Mouse (Mus musculus): ENCODE data around the gene Amigo1. TPM values are rescaled to one million over a fixed set of nuclear protein-coding genes. Genes with fewer than 3 reads are reported as not detected.

Gene Amigo1
- polyA plus RNA-seq, 1 experiment: 5.5 TPM

GRCm38 (mm10) chr3:108195941-108196590 lies 9.9 kb downstream of the Amigo1 start:
- TF ChIP-seq POLR2A (IDR thresholded peaks at IDR 0.05; ENCODE audit: low read depth, low read length) (no peak), CTCF (IDR thresholded peaks at IDR 0.05; ENCODE audit: borderline replicate concordance, insufficient read depth, low read length) (no peak)
- Histone ChIP-seq H3K4me3 (ENCODE audit: insufficient read depth, low read length) (no peak overlapping the region), H3K4me1 (ENCODE audit: control insufficient read depth, insufficient read depth, low read length) (no peaks in the 10 kb centered on the region), H3K27ac (ENCODE audit: insufficient read depth, low read length) (no peak overlapping the region)

GRCm38 (mm10) chr3:108197066-108197497 lies 10.9 kb downstream of the Amigo1 start:
- Histone ChIP-seq H3K4me1 (ENCODE audit: control insufficient read depth, insufficient read depth, low read length) (0 out of 2 replicates have a peak, but pooled peaks cover 3% of the 10 kb centered on the region), H3K27ac (ENCODE audit: insufficient read depth, low read length) (no peak overlapping the region), H3K4me3 (ENCODE audit: insufficient read depth, low read length) (no peak overlapping the region)
- no peak for TF ChIP-seq CTCF (IDR thresholded peaks at IDR 0.05; ENCODE audit: borderline replicate concordance, insufficient read depth, low read length)
- TF ChIP-seq POLR2A (IDR thresholded peaks at IDR 0.05; ENCODE audit: low read depth, low read length): no peak

GRCm38 (mm10) chr3:108199231-108199630 lies 13.1 kb downstream of the Amigo1 start:
- no peak overlapping the region for H3K4me3 ChIP-seq (ENCODE audit: insufficient read depth, low read length)
- no peak overlapping the region for H3K27ac ChIP-seq (ENCODE audit: insufficient read depth, low read length)
- no peak for TF ChIP-seq POLR2A (IDR thresholded peaks at IDR 0.05; ENCODE audit: low read depth, low read length)
- TF ChIP-seq CTCF (IDR thresholded peaks at IDR 0.05; ENCODE audit: borderline replicate concordance, insufficient read depth, low read length): no peak
- H3K4me1 ChIP-seq (ENCODE audit: control insufficient read depth, insufficient read depth, low read length): 0 out of 2 replicates have a peak, but pooled peaks cover 3% of the 10 kb centered on the region

- Histone ChIP-seq H3K4me3 (ENCODE audit: insufficient read depth, low read length) (peak within 1 kb of the TSS; percentile 77), H3K27ac (ENCODE audit: insufficient read depth, low read length) (peak within 1 kb of the TSS; percentile 55), H3K4me1 (ENCODE audit: control insufficient read depth, insufficient read depth, low read length) (0 out of 2 replicates have a peak, but pooled peaks cover 3% of the 10 kb centered on the region)
- peak; percentile 56 for TF ChIP-seq POLR2A (IDR thresholded peaks at IDR 0.05; ENCODE audit: low read depth, low read length)
- TF ChIP-seq CTCF (IDR thresholded peaks at IDR 0.05; ENCODE audit: borderline replicate concordance, insufficient read depth, low read length): 0 out of 2 replicates have a peak, but pooled peaks have one; percentile 23
These were observed 14.5 kb downstream of the Amigo1 start, which contains the start of gene Cyb561d1 for GRCm38 (mm10) chr3:108200329-108201323. TSS of gene Cyb561d1 (minus strand) at chr3:108201212.

GRCm38 (mm10) chr3:108202506-108202905 lies 16.4 kb downstream of the Amigo1 start:
- Histone ChIP-seq H3K27ac (ENCODE audit: insufficient read depth, low read length) (no peak overlapping the region), H3K4me1 (ENCODE audit: control insufficient read depth, insufficient read depth, low read length) (0 out of 2 replicates have a peak, but pooled peaks cover 3% of the 10 kb centered on the region), H3K4me3 (ENCODE audit: insufficient read depth, low read length) (no peak overlapping the region)
- TF ChIP-seq CTCF (IDR thresholded peaks at IDR 0.05; ENCODE audit: borderline replicate concordance, insufficient read depth, low read length) (no peak), POLR2A (IDR thresholded peaks at IDR 0.05; ENCODE audit: low read depth, low read length) (no peak)

GRCm38 (mm10) chr3:108203212-108203611 lies 17.1 kb downstream of the Amigo1 start:
- TF ChIP-seq CTCF (IDR thresholded peaks at IDR 0.05; ENCODE audit: borderline replicate concordance, insufficient read depth, low read length): no peak
- TF ChIP-seq POLR2A (IDR thresholded peaks at IDR 0.05; ENCODE audit: low read depth, low read length): no peak
- no peak overlapping the region for H3K27ac ChIP-seq (ENCODE audit: insufficient read depth, low read length)
- 0 out of 2 replicates have a peak, but pooled peaks cover 3% of the 10 kb centered on the region for H3K4me1 ChIP-seq (ENCODE audit: control insufficient read depth, insufficient read depth, low read length)
- H3K4me3 ChIP-seq (ENCODE audit: insufficient read depth, low read length): no peak overlapping the region

GRCm38 (mm10) chr3:108203621-108204325 lies 17.6 kb downstream of the Amigo1 start:
- TF ChIP-seq POLR2A (IDR thresholded peaks at IDR 0.05; ENCODE audit: low read depth, low read length): no peak
- TF ChIP-seq CTCF (IDR thresholded peaks at IDR 0.05; ENCODE audit: borderline replicate concordance, insufficient read depth, low read length): peak; percentile 68; the same call in 1 of the 2 replicates
- H3K27ac ChIP-seq (ENCODE audit: insufficient read depth, low read length): no peak overlapping the region
- no peak overlapping the region for H3K4me3 ChIP-seq (ENCODE audit: insufficient read depth, low read length)
- H3K4me1 ChIP-seq (ENCODE audit: control insufficient read depth, insufficient read depth, low read length): 0 out of 2 replicates have a peak, but pooled peaks cover 3% of the 10 kb centered on the region

- Histone ChIP-seq H3K27ac (ENCODE audit: insufficient read depth, low read length) (no peak overlapping the region), H3K4me1 (ENCODE audit: control insufficient read depth, insufficient read depth, low read length) (0 out of 2 replicates have a peak, but pooled peaks cover 3% of the 10 kb centered on the region), H3K4me3 (ENCODE audit: insufficient read depth, low read length) (no peak overlapping the region)
- TF ChIP-seq CTCF (IDR thresholded peaks at IDR 0.05; ENCODE audit: borderline replicate concordance, insufficient read depth, low read length) (no peak), POLR2A (IDR thresholded peaks at IDR 0.05; ENCODE audit: low read depth, low read length) (no peak)
These were observed 18.3 kb downstream of the Amigo1 start for GRCm38 (mm10) chr3:108204470-108204869.

- H3K4me1 ChIP-seq (ENCODE audit: control insufficient read depth, insufficient read depth, low read length): 0 out of 2 replicates have a peak, but pooled peaks cover 3% of the 10 kb centered on the region
- no peak overlapping the region for H3K4me3 ChIP-seq (ENCODE audit: insufficient read depth, low read length)
- TF ChIP-seq CTCF (IDR thresholded peaks at IDR 0.05; ENCODE audit: borderline replicate concordance, insufficient read depth, low read length) (no peak), POLR2A (IDR thresholded peaks at IDR 0.05; ENCODE audit: low read depth, low read length) (no peak)
- H3K27ac ChIP-seq (ENCODE audit: insufficient read depth, low read length): no peak overlapping the region
These were observed 19.5 kb downstream of the Amigo1 start for GRCm38 (mm10) chr3:108205601-108206000.
